Mouse (Mus musculus): Measurements from ENCODE around the gene Fam172a. TPM values are rescaled to one million over a fixed set of nuclear protein-coding genes. Genes with fewer than 3 reads are reported as not detected.
A peak's percentile ranks its signal among the peaks of the same experiment; 100 is the strongest.

Fam172a gene
- total RNA-seq, 2 experiments from 2014 or later: 34.6 to 37.4 TPM

GRCm38 (mm10) chr13:77957611-77958010 is 255.8 kb downstream of the Fam172a start:
- intact Hi-C loops (cut with DNase I): no loop called here
- no peak for DNase-seq (ENCODE audit: low spot score in 2 of 2)

DNA sequence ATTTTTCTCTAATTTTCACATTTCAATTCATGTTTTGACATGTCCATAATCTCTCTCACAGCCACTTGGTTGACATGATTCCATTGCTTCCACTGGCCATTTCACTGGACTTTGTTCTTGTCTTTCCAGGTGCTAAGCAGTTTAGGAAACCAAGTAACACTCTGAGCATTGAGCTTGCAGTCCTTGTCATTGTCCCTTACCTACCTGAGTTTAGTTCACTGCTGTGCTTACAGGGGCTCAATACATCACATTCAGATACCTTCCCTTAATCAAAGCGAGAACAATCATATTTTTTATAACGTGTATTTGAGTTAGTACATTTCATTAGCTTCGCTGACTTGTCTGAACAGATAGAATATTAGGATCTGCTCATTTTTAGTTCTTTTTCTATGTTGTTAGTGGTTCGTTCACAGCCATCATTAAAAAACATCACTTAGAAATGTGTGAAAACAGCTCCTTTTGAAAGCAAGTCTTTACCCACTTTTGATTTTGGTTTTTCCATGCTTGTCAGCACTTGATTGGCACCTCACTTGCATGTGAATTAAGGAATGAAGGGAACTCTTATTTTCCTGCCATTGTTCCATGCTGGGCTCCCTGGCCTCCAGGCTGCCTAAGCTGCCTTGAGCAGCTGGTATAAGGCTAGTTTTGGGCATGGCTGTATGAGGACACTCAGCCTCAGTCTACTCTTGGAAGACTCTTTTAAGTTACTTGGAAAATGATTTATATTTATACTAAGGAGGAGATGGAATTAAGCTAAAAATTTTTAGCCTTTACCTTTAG is 257.9 kb downstream of the Fam172a start:
- no peak for DNase-seq (ENCODE audit: low spot score in 2 of 2)
- intact Hi-C loops (cut with DNase I): no loop called here

GRCm38 (mm10) chr13:77976248-77976647 is 274.4 kb downstream of the Fam172a start:
- intact Hi-C loops (cut with DNase I): no loop called here
- no peak for DNase-seq (ENCODE audit: low spot score in 2 of 2)

- intact Hi-C loops (cut with DNase I): no loop called here
- DNase-seq (ENCODE audit: low spot score in 2 of 2): no peak
Measured at GRCm38 (mm10) chr13:77977121-77977520, 275.3 kb downstream of the Fam172a start.

DNA sequence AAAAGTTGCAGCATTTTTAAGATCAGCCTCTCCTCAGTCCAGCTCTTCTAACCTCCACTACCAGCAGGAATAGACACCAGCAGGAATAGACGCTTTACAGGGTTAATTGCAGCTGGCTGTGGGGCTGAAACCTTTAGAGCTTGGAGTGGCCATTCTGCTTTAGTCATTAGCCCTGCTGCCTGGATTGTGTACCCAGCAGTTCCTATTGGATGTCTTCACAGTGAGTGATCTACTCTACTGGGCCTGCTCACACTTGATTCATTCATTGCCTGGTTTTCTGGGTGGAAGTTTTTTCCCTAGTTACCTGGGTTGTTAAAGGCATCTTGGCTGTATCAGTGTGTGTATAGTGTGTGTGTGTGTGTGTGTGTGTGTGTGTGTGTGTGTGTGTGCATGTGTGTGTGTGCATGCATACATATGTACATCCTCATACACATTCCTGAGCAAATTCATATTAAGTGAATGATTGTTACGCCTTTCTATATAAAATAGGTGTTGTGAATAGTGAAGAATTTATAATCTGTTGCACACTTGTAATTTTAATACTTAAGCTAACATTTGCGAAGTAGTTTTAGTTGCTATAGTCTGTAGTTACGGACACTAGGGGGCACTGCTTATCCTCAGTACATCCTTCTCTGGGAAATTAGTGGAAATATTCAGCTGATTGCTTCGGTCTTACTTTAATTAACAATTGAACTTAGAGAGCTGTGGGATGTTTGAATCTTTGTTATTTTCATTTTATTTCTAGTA is 280.4 kb downstream of the Fam172a start:
- peak; percentile 73 to 76 for DNase-seq (ENCODE audit: low spot score in 2 of 2)
- intact Hi-C loops (cut with DNase I): loop anchor here (2.0 kb wide), 1 partner anchor 193 kb away; no protein-coding TSS in a partner anchor

- DNase-seq (ENCODE audit: low spot score in 2 of 2): no peak
- intact Hi-C loops (cut with DNase I): loop anchor here (2.0 kb wide), 1 partner anchor 192 kb away; no protein-coding TSS in a partner anchor
Measured at GRCm38 (mm10) chr13:77982852-77983202, 281.0 kb downstream of the Fam172a start.

DNA sequence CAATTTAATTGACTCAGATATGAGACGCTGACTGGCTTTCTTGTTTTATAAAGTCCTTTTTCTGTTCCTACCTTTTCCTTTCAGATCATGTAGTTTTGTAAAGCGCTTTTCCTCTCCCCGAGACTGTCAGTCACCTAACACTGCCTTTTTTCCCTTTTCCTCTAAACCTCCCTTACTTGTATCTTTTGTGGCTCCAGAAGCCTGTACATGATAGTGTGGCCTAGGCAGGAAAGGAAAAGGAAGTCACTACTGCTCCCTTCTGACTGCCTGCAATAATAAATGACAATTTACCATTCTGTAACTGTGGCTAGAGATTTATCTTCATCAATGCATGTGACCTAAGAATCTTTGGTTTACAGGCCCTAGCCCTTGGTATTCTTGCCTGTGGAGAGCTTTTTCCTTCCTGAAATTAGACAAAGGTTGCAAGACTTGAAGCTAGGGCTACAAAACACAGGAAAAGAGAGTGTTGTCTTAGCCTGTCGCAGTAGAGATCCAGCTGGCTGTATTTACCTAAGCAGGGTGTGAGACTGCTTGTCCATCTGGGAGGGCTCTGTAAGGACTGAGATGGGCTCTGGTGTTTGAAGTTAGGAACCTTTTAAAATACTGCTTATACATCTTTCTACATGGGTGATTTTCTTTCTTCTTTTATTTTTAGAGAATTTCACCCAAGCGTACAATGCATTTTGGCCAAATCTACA is 289.5 kb downstream of the Fam172a start:
- DNase-seq (ENCODE audit: low spot score in 2 of 2): no peak
- intact Hi-C loops (cut with DNase I): no loop called here

DNA sequence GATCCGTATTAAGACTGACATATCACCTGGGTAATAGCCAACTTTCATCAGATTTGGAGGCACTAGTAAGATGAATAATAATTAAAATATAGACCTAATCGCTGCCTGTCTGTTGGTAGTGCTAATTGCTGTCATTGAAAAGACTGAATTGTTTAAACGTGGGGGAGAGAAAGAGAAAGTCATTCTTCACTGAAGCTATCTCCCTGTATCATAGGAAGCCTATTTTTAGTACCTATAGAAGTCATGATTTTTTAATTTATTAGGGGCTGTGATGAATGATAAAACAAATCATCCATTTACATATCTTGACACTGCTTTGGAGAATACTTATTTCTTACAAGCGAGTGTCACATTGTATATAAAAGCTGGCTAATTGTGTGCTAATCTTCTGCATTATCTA is 302.8 kb downstream of the Fam172a start:
- no peak for DNase-seq (ENCODE audit: low spot score in 2 of 2)
- intact Hi-C loops (cut with DNase I): no loop called here

- DNase-seq (ENCODE audit: low spot score in 2 of 2): no peak
- intact Hi-C loops (cut with DNase I): no loop called here
Measured at GRCm38 (mm10) chr13:78005344-78005743, 303.5 kb downstream of the Fam172a start.

GRCm38 (mm10) chr13:78010176-78010575 is 308.3 kb downstream of the Fam172a start:
- DNase-seq (ENCODE audit: low spot score in 2 of 2): no peak
- intact Hi-C loops (cut with DNase I): no loop called here

DNA sequence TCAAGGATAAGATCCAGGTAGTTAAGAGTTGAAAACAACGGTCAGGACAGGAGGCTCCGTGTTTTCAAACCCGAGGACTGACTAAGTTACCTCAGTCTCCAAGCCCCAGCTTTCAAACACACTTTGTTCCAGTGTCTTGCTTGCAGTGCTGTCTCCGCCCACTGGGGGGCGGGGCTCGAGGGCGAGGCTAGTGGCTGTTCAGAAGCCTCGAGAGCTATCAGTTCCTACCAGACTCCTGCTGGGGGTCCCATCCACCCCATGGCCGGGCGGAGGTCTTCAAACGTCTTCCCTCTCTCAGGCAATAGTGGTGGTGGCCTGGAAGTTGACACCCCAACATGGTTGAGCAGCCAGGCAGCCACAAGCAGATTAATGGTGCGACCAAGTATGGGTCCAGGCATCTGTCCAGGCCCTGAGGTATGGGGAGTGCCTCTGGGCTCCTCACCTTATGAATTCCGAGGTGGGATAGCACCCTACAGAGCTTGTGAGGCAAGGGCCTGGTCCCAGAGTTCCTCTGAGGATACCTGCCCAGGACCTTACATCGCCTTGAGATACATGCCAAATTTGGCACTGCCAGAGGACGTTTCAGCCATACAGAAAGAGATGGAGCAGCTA is 323.0 kb downstream of the Fam172a start, which contains the start of gene Pou5f2:
Pou5f2 (plus strand) TSS at position 220 of the 612 bp plus-strand sequence.
- intact Hi-C loops (cut with DNase I): no loop called here
- no peak for DNase-seq (ENCODE audit: low spot score in 2 of 2)

- intact Hi-C loops (cut with DNase I): no loop called here
- no peak for DNase-seq (ENCODE audit: low spot score in 2 of 2)
Measured at GRCm38 (mm10) chr13:78032821-78033220, 331.0 kb downstream of the Fam172a start.

DNA sequence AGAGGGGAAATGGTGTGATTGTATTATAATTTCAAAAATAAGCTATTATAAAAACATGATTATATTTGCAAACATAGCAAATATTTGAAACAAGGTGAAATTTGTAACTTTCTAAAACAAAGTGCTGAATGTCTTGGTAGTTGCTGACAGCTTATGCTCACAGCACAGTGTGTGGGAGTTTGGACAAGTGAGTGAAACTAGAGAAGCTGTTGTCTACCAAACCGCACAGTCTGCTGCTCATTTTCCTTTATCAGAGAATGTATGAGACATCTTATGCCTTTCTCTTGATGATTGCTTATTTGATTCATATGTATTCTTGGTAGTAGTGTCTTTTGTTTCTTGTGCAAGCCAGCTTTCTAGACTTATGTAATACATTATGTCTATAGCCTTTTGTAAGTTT is 335.4 kb downstream of the Fam172a start:
- intact Hi-C loops (cut with DNase I): no loop called here

GRCm38 (mm10) chr13:78043203-78043602 is 341.4 kb downstream of the Fam172a start:
- peak in 1 of 2 experiments; percentile 9 for DNase-seq (ENCODE audit: low spot score in 2 of 2)
- intact Hi-C loops (cut with DNase I): no loop called here

More for the DNA sequence above, 335.4 kb downstream of the Fam172a start:
- peak; percentile 7 to 35 for DNase-seq (ENCODE audit: low spot score in 2 of 2)

GRCm38 (mm10) chr13:78045116-78045515 is 343.3 kb downstream of the Fam172a start:
- intact Hi-C loops (cut with DNase I): no loop called here
- no peak for DNase-seq (ENCODE audit: low spot score in 2 of 2)

GRCm38 (mm10) chr13:78087751-78088150 is 385.9 kb downstream of the Fam172a start:
- peak in 1 of 2 experiments; percentile 19 for DNase-seq (ENCODE audit: low spot score in 2 of 2)
- intact Hi-C loops (cut with DNase I): no loop called here

- intact Hi-C loops (cut with DNase I): loop anchor here (10.0 kb wide), 1 partner anchor 564 kb away; no protein-coding TSS in a partner anchor
- DNase-seq (ENCODE audit: low spot score in 2 of 2): no peak
Measured at GRCm38 (mm10) chr13:78090701-78091100, 388.9 kb downstream of the Fam172a start.

DNA sequence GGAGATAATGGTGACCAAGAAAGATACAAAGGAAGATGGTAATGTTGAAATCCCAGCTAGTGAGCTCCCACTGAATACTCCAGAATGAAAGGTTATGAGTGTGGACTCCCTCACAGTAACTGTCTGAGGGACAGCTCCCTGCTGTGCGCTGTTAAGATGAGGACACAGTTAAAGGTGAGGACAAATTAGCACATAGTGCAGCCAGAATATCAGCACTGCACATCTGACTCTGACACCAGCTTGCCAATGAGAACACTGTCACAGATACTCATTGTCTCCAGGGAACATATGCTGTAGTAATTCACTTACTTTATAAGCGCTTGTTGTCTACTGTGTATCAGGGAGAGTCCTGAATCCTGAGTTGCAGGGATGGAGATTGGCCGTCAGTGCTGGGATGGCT is 390.1 kb downstream of the Fam172a start:
- no peak for DNase-seq (ENCODE audit: low spot score in 2 of 2)
- intact Hi-C loops (cut with DNase I): loop anchor here (10.0 kb wide), 1 partner anchor 563 kb away; no protein-coding TSS in a partner anchor

DNA sequence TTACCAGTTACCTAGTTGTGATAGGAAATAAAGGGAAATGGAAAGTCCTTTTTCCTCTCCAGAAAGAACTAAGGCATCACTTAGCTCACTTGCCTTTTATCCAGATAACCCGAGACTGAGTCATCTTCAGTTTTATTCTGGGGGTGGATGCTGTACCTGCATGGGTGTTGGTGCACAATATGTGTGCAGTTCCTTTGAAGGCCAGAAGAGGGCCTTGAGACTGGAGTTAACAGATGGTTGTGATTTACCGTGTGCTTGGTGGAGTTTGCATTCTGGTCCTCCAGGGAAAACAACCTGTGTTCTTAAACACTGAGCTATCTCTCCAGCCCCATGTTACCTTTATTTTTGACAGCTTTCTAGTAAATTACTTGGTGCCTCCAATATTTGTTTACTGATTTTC is 392.5 kb downstream of the Fam172a start:
- intact Hi-C loops (cut with DNase I): loop anchor here (10.0 kb wide), 1 partner anchor 560 kb away; no protein-coding TSS in a partner anchor
- no peak for DNase-seq (ENCODE audit: low spot score in 2 of 2)

All from left cerebral cortex, postnatal 25 days (tissue).